Comparison of ENCODE assay signal across 12 mouse cellular contexts in the genomic region with DNA sequence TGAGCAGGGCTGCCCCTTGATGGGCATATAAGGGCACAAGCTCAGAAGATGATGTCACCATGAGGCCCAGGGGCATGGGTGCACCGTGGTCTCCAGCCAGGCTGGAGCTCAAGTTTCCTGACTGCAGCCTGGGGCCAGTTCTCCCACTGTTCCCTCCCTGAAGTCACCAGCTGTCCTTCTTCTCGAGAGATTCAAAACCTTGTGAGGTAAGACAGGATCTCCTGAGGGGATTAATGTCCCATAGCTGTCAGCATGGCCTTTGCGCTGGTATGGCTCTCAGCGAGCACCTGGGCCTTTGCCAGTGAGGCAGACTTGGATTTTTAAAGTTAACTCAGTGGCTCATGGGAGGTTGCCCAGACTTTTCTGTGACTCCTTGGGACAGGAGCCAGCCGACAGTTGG. TPM values are rescaled to one million over a fixed set of nuclear protein-coding genes. Genes with fewer than 3 reads are reported as not detected.
DNase-seq lines count a peak whose midpoint lies in the region; ATAC-seq lines count a peak whose summit lies in the region.
"Had no signal": no experiment of that assay in that cellular context is flagged by ENCODE, and none has a peak within 500 bp of the region (broad histone marks: within the 10 kb centered on the region; RNA-seq: fewer than 3 reads in every experiment).

No protein-coding gene starts in this region.

- H3K4me2 ChIP-seq in kidney, embryonic 15.5 days, result no peak overlapping the region
- no peak overlapping the region for H3K4me2 ChIP-seq in forebrain, embryonic 15.5 days (replicated peaks)
- H3K4me2 ChIP-seq: hindbrain, embryonic 13.5 days; liver, embryonic 13.5 days; neural tube, embryonic 12.5 days had no signal

- H3K36me3 ChIP-seq in kidney, embryonic 15.5 days, result no peaks in the 10 kb centered on the region
- H3K36me3 ChIP-seq in forebrain, embryonic 15.5 days, result no peaks in the 10 kb centered on the region
- H3K36me3 ChIP-seq: hindbrain, embryonic 13.5 days; liver, embryonic 13.5 days; neural tube, embryonic 12.5 days had no signal

- H3K27ac ChIP-seq in kidney, embryonic 15.5 days, result no peak overlapping the region
- no peak overlapping the region for H3K27ac ChIP-seq in forebrain, embryonic 15.5 days (replicated peaks)
- H3K27ac ChIP-seq: hindbrain, embryonic 13.5 days; liver, embryonic 13.5 days; neural tube, embryonic 12.5 days had no signal

- H3K9ac ChIP-seq in kidney, embryonic 15.5 days, result no peak overlapping the region
- no peak overlapping the region for H3K9ac ChIP-seq in forebrain, embryonic 15.5 days (replicated peaks)
- H3K9ac ChIP-seq: hindbrain, embryonic 13.5 days; liver, embryonic 13.5 days; neural tube, embryonic 12.5 days had no signal

- DNase-seq in 3134 (ENCODE audit: extremely low read depth, insufficient read length, low spot score) (peak; percentile 79), A20 (ENCODE audit: low read depth, low spot score) (peak; percentile 41)
- peak; percentile 89 for DNase-seq in gastrocnemius, adult 18-20 months (ENCODE audit: low spot score)
- DNase-seq in lung, postnatal 36 days, result no peak
- no peak for DNase-seq in Muller cell, postnatal 12 days (ENCODE audit: inconsistent ontology term)
- DNase-seq: cerebellum, postnatal 36 days; liver, embryonic 13.5 days; right cerebral cortex, postnatal 25 days had no signal

- 0 out of 2 replicates have a peak, but pooled peaks cover 3% of the 10 kb centered on the region for H3K4me1 ChIP-seq in kidney, embryonic 15.5 days
- H3K4me1 ChIP-seq in forebrain, embryonic 15.5 days, result no peaks in the 10 kb centered on the region
- H3K4me1 ChIP-seq: hindbrain, embryonic 13.5 days; liver, embryonic 13.5 days; neural tube, embryonic 12.5 days had no signal

- peak; percentile 72 for ATAC-seq in kidney, embryonic 15.5 days (replicated peaks; ENCODE audit: low FRiP score)
- no peak for ATAC-seq in forebrain, embryonic 15.5 days (replicated peaks)

- no peaks in the 10 kb centered on the region for H3K27me3 ChIP-seq in kidney, embryonic 15.5 days
- H3K27me3 ChIP-seq in forebrain, embryonic 15.5 days, result no peaks in the 10 kb centered on the region
- H3K27me3 ChIP-seq: hindbrain, embryonic 13.5 days; liver, embryonic 13.5 days; neural tube, embryonic 12.5 days had no signal

- 37% methylated on average over 5 of the region's 5 CpGs for WGBS in kidney, embryonic 15.5 days
- WGBS in forebrain, embryonic 15.5 days, result 74% methylated on average over 5 of the region's 5 CpGs

- H3K9me3 ChIP-seq in kidney, embryonic 15.5 days (replicated peaks), result no peaks in the 10 kb centered on the region
- H3K9me3 ChIP-seq in forebrain, embryonic 15.5 days, result no peaks in the 10 kb centered on the region
- H3K9me3 ChIP-seq: hindbrain, embryonic 13.5 days; liver, embryonic 13.5 days; neural tube, embryonic 12.5 days had no signal

- H3K4me3 ChIP-seq in kidney, embryonic 15.5 days (replicated peaks), result no peak overlapping the region
- no peak overlapping the region for H3K4me3 ChIP-seq in forebrain, embryonic 15.5 days
- H3K4me3 ChIP-seq: hindbrain, embryonic 13.5 days; liver, embryonic 13.5 days; neural tube, embryonic 12.5 days had no signal

RNA-seq across cellular contexts. Expression of a gene that starts 14.8 kb away (rescaled TPM):
- total RNA-seq in gastrocnemius, adult 18-20 months (2021), result 10 to 100 TPM; 24.0 to 30.5 TPM
- polyA plus RNA-seq in kidney, embryonic 15.5 days (2015; fragmentation: Nextera tagmentation; extraction: Ambion mirVana), result 10.8 and 11.0 TPM in 2 replicates
- 104 and 106 TPM in 2 replicates for polyA plus RNA-seq in forebrain, embryonic 15.5 days (2015; fragmentation: Nextera tagmentation; extraction: Ambion mirVana)

RNA-seq across cellular contexts. Expression of a gene that starts 40.4 kb away (rescaled TPM):
- total RNA-seq in gastrocnemius, adult 18-20 months (2021), result 100 to 1,000 TPM; 261 to 280 TPM
- polyA plus RNA-seq in kidney, embryonic 15.5 days (2015; fragmentation: Nextera tagmentation; extraction: Ambion mirVana), result 75.5 and 75.7 TPM in 2 replicates
- 142 and 149 TPM in 2 replicates for polyA plus RNA-seq in forebrain, embryonic 15.5 days (2015; fragmentation: Nextera tagmentation; extraction: Ambion mirVana)

Comparison
In these comparisons a context has a peak if more than half of its experiments do, and no peak if none do; other contexts are left out.
1. DNase-seq: peak in 3134 (single experiment), A20 (single experiment) and gastrocnemius, adult 18-20 months (single experiment); none in lung, postnatal 36 days (single experiment) and Muller cell, postnatal 12 days (single experiment).